Mouse (Mus musculus) hindbrain, postnatal 0 days (tissue): Measurements from ENCODE around the gene Vcl. TPM values are rescaled to one million over a fixed set of nuclear protein-coding genes. Genes with fewer than 3 reads are reported as not detected.

Experiments
- ATAC-seq: fragments of 200-750 bp; cut with Nextera tagmentation; 2 replicates; pipeline ENCODE4 v1.8.0; 2017; ENCODE audit warnings: mild to moderate bottlenecking, moderate TSS enrichment, moderate library complexity
- DNase-seq: peaks from one replicate; pipeline ENCODE4 v3.0.0-alpha.2; 2015; ENCODE audit warnings: low spot score
- H3K27ac ChIP-seq: fragments of 300-500 bp; sonication (generic); 2 replicates; pipeline ENCODE4 v1.5.1; 2014; ENCODE audit warnings: mild to moderate bottlenecking
- H3K27me3 ChIP-seq: fragments of 300-500 bp; sonication (generic); 2 replicates; pipeline ENCODE4 v1.6.1; 2014; ENCODE audit warnings: low read length, mixed read lengths; ENCODE audit not compliant: insufficient read depth
- H3K36me3 ChIP-seq: fragments of 300-500 bp; sonication (generic); 2 replicates; pipeline ENCODE4 v1.6.1; 2014; ENCODE audit warnings: low read length, mixed read lengths; ENCODE audit not compliant: insufficient read depth
- H3K4me1 ChIP-seq: fragments of 300-500 bp; sonication (generic); 2 replicates; pipeline ENCODE4 v1.6.1; 2014; ENCODE audit warnings: antibody characterized with exemption, low read length, mixed read lengths; ENCODE audit not compliant: insufficient read depth
- H3K4me2 ChIP-seq: fragments of 300-500 bp; sonication (generic); 2 replicates; pipeline ENCODE4 v1.6.1; 2014; ENCODE audit warnings: low read depth, mild to moderate bottlenecking, low read length, moderate library complexity, mixed read lengths
- H3K4me3 ChIP-seq: fragments of 300-500 bp; sonication (generic); 2 replicates; pipeline ENCODE4 v1.5.1; 2014; ENCODE audit warnings: low read length
- H3K9ac ChIP-seq: fragments of 300-500 bp; sonication (generic); replicated peaks from 2 replicates; pipeline ENCODE4 v1.6.1; 2014; ENCODE audit warnings: mild to moderate bottlenecking, low read length, moderate library complexity, mixed read lengths
- H3K9me3 ChIP-seq: fragments of 300-500 bp; sonication (generic); 2 replicates; pipeline ENCODE4 v1.6.1; 2016; ENCODE audit warnings: low read length, mixed read lengths
- CTCF ChIP-seq: IDR thresholded peaks from 2 replicates; pipeline ENCODE4 v1.5.1; 2016; ENCODE audit warnings: antibody characterized with exemption, control low read depth, low read depth
- WGBS: fragments of 180-500 bp; shearing (Covaris S2); extraction: QIAGEN DNeasy Blood & Tissue Kit; methylation state at CpG from one replicate; pipeline ENCODE4 v1.1.7; 2014; 5-methylcytosine and 5-hydroxymethylcytosine counted together
- polyA plus RNA-seq: library from polyadenylated mRNA; unstranded; fragments of >200 nt; fragmentation: Nextera tagmentation; extraction: Ambion mirVana; gene quantifications from 2 replicates; pipeline ENCODE4 v1.2.1, GENCODE M21; 2015
- total RNA-seq: library from RNA; depleted of rRNA; stranded (reverse); fragments of >200 nt; gene quantifications from 2 replicates; pipeline ENCODE4 v1.2.3, GENCODE M21; 2014; rRNA removed

Gene Vcl
- total RNA-seq (24.3 and 26.5 TPM in 2 replicates), polyA plus RNA-seq (9.8 and 10.4 TPM in 2 replicates)

DNA sequence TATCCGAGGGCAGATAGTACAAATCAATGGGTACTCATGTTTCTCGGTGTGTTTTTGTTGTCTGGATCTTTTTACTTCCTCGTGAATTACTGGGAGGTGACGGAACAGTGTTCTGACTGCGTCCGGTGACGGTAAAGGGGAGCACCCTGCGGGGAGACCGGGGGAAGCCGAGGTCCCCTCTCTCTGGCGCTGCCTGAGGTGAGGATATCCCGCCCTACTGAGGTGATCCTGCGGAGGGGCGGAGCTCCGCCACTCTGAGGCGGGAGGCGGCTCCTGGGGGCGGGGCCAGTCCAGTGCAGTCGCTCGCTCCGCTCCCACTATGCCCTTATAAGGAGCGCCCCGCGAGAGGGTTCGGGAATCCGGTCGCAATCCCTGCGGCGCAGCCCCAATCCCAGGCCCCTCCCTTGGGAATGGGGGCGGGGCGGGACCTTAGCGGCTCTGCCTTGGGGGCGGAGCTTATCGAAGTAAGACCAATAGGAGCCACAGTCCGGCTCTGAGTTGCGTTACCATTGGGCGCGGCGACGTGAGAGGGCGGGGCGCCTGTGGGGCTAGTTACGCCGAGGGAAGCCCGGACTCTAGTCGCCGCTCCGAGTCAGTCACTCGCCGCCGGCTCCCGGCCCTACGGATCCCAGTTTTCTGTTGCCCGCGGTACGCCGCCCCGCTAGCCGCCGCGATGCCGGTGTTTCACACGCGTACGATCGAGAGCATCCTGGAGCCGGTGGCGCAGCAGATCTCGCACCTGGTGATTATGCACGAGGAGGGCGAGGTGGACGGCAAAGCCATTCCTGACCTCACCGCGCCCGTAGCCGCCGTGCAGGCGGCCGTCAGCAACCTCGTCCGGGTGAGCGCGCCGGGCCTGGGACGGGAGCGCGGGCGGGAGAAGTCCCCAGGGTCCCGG, at the start of gene Vcl:
Vcl (plus strand) TSS at position 551 of the 898 bp plus-strand sequence.
- H3K4me3 ChIP-seq = peak within 1 kb of the TSS; percentile 93
- DNase-seq (peak; percentile 99), ATAC-seq (peak; percentile 100)
- H3K27me3 ChIP-seq = no peaks in the 10 kb centered on the region
- peak within 1 kb of the TSS; percentile 83 for H3K27ac ChIP-seq
- H3K9ac ChIP-seq = peak within 1 kb of the TSS; percentile 81
- WGBS = under 1% methylated on average over 84 of the region's 89 CpGs
- H3K36me3 ChIP-seq = no peaks in the 10 kb centered on the region
- H3K4me2 ChIP-seq = peak within 1 kb of the TSS; percentile 80
- TF ChIP-seq CTCF = no peak
- no peaks in the 10 kb centered on the region for H3K4me1 ChIP-seq
- no peaks in the 10 kb centered on the region for H3K9me3 ChIP-seq

DNA sequence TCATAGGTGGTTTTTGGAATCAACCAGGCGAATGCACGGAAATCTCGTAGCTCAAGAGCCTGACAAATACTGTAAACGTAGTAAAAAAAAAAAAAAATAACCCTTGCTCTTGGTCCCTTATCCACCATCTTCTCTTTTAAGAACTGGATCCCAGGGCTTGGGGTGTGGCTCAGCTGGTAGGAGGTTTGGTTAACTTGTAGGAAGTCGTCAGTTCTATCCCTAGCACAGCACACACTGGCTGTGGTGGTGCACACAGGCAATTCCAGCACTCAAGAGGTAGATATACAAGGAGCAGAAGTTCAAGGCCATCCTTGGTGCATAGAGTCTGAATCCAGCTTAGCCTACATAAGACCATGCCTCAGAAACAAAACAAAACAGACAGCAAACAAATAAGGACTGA, 44.5 kb upstream of the Vcl start:
- TF ChIP-seq CTCF = no peak
- H3K9me3 ChIP-seq = no peaks in the 10 kb centered on the region
- no peak overlapping the region for H3K4me3 ChIP-seq
- H3K27me3 ChIP-seq = no peaks in the 10 kb centered on the region
- ATAC-seq (no peak), DNase-seq (no peak)
- H3K36me3 ChIP-seq = no peaks in the 10 kb centered on the region
- H3K9ac ChIP-seq = no peak overlapping the region
- no peak overlapping the region for H3K27ac ChIP-seq
- WGBS = 84% methylated on average over 5 of the region's 5 CpGs
- H3K4me2 ChIP-seq = no peak overlapping the region
- H3K4me1 ChIP-seq = no peaks in the 10 kb centered on the region

DNA sequence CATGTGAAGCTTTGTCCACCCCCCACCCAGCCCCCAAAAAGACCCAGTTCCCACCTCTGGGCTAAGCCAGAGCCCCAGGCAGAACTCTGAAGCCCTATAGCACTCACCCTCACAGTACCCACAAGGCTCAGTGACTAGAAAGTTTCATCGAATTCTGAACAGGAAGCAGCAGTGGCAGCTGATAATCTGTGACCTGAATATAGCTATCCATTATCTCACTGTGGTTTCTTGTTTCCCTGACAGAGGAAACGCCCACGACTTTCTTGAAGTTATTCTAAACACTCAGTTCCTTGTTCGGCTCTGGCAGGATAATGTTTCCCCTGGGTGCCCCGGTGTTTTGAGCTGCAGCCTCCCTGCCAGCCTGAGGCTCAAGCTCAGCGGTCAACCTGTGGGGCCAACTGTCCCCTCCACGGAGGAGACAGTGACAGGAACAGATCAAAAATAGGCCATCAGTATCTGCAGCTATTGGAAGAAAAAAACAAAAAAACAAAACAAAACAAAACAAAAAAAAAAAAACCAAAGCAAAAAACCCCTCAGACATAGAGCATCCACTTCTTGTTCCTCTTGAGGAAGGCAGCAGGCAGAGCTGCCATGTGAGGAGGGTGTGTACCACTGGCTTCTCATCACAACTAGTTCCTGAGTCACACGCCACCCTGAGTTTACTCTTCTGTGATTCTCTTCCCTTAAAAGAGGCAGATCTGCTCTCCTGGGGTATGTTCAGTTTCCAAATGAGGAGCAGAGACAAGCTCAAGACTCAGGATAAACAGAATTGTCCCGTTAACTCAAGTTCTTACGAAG, 43.9 kb upstream of the Vcl start:
- TF ChIP-seq CTCF = no peak
- no peak overlapping the region for H3K27ac ChIP-seq
- H3K9ac ChIP-seq = no peak overlapping the region
- ATAC-seq (no peak), DNase-seq (no peak)
- H3K27me3 ChIP-seq = no peaks in the 10 kb centered on the region
- no peaks in the 10 kb centered on the region for H3K9me3 ChIP-seq
- H3K36me3 ChIP-seq = no peaks in the 10 kb centered on the region
- WGBS = 33% methylated on average over 10 of the region's 10 CpGs
- no peak overlapping the region for H3K4me2 ChIP-seq
- H3K4me1 ChIP-seq = no peaks in the 10 kb centered on the region
- no peak overlapping the region for H3K4me3 ChIP-seq

DNA sequence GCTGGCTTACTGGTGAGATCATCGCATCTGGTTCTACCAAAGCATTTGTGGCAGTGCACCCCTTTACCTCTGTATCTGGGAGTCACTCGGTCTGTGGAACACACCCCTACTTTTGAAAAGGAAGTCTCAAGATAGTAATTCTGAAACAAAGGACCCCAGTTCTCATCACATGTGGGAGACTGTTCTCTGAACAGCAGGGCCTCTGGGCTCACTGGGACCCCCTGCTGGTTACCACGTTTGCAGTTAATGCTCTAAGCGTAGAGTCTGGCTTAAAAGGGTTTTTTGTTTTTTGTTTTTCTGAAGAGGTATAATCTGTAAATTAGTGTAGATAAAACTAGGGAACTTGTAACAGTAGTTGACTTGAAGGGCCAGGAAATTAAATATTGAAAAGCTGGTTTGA, 42.9 kb upstream of the Vcl start:
- Histone ChIP-seq H3K4me3 (no peak overlapping the region), H3K27ac (no peak overlapping the region), H3K36me3 (no peaks in the 10 kb centered on the region), H3K9me3 (no peaks in the 10 kb centered on the region), H3K4me2 (no peak overlapping the region), H3K9ac (no peak overlapping the region), H3K27me3 (no peaks in the 10 kb centered on the region), H3K4me1 (no peaks in the 10 kb centered on the region)
- TF ChIP-seq CTCF = peak; percentile 23; the same call in 1 of the 2 replicates
- DNase-seq (no peak), ATAC-seq (no peak)
- 36% methylated on average over 4 of the region's 4 CpGs for WGBS

DNA sequence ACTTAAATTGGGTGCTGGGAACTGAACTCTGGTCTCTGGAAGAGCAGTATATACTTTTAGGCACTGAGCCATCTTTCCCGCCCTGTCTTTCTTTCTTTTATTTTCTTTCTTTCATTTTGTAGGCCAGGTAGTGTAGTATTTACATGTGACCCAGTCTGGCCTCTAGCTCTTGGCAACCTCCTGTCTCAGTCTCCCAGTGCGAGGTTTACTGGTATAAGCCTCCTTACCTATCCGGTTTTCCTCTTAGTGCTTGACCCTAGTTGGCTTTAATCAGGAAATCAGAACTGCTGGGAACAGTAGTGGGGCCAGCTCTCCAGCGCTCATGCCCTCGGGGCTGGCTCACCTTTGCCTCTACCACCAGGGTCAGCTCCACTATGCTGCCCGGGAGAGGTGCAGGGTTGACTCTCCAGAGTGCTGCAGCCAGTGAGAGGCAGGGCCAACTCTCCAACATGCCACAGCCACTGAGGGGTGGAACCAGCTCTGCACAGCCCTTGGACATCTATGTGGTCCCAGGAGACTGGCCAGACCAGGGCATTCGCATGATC, 41.6 kb upstream of the Vcl start:
- ATAC-seq (no peak), DNase-seq (no peak)
- Histone ChIP-seq H3K4me3 (no peak overlapping the region), H3K36me3 (no peaks in the 10 kb centered on the region), H3K4me1 (peaks cover 3% of the 10 kb centered on the region; the same call in 1 of the 2 replicates), H3K9ac (no peak overlapping the region), H3K4me2 (no peak overlapping the region), H3K27me3 (no peaks in the 10 kb centered on the region), H3K9me3 (no peaks in the 10 kb centered on the region), H3K27ac (no peak overlapping the region)
- WGBS = 92% methylated on average over 7 of the region's 7 CpGs
- TF ChIP-seq CTCF = no peak

DNA sequence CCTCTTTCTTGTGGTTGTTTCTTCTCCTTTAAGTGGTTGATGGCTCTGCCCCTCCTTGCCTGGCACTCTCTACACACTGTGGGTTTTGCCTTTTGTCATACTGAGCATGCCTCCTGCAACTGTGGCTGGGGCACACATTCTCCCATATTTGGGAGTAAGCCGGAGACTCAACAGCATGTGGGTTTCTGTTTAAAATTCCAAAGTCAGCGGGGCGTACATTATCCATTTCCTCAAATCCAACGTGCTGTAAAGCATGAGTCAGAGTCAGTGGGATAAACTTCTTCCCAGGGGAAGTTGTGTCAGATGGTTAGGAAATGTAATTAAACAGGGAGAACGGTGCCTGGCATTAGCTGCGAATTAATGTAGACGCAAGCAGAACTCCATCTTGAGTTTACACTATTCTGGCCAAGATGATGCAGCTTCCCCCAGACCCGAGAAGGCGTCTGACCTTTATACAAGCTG, 37.2 kb upstream of the Vcl start:
- Histone ChIP-seq H3K27me3 (no peaks in the 10 kb centered on the region), H3K36me3 (no peaks in the 10 kb centered on the region), H3K9ac (no peak overlapping the region), H3K9me3 (no peaks in the 10 kb centered on the region), H3K4me1 (peaks cover 3% of the 10 kb centered on the region; the same call in 1 of the 2 replicates), H3K4me2 (peak overlapping the region; percentile 24; the same call in 1 of the 2 replicates), H3K27ac (no peak overlapping the region), H3K4me3 (no peak overlapping the region)
- 19% methylated on average over 9 of the region's 9 CpGs for WGBS
- peak; percentile 85 for ATAC-seq
- DNase-seq = peak; percentile 75
- TF ChIP-seq CTCF = no peak
